Mouse (Mus musculus) inflammation-experienced regulatory T-cells, adult 6 months (primary cell): ENCODE data around the gene A930004D18Rik. TPM values are rescaled to one million over a fixed set of nuclear protein-coding genes. Genes with fewer than 3 reads are reported as not detected.
"Not testable (repeated sequence)": the region's sequence is repeated elsewhere in the genome, so short reads cannot be mapped to it uniquely, and the experiment has no call there.

ENCODE experiments used
- ATAC-seq: one replicate; pipeline ENCODE4 v1.8.0; 2017
- polyA plus RNA-seq, 3 experiments: library from polyadenylated mRNA; unstranded; fragments of 100-300 nt; shearing (Covaris generic); gene quantifications; one replicate each; pipeline ENCODE4 v1.2.1; 2017

A930004D18Rik gene
- polyA plus RNA-seq, 3 experiments from 2014 or later, result 0.17 to 4.6 (median 2.0) TPM

DNA sequence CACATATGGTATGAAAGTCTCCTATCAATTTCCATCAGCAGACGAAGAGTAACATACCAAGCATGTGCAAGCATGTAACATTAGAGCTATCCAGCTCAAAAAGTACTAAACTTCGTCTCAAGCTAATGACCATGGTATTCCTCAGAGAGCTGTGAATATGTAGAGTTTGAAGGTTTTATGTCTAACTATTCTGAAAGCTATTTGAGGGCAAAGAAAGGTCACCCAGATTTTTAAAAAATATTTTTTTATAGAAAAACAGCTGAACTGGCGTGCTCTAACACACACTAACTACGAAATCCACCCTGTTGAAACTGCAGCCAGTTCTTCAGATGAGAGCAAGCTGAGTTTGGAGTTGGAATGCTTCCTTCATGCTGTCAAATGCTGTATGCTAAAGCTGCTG lies 33.3 kb downstream of the A930004D18Rik start:
- no peak for ATAC-seq

DNA sequence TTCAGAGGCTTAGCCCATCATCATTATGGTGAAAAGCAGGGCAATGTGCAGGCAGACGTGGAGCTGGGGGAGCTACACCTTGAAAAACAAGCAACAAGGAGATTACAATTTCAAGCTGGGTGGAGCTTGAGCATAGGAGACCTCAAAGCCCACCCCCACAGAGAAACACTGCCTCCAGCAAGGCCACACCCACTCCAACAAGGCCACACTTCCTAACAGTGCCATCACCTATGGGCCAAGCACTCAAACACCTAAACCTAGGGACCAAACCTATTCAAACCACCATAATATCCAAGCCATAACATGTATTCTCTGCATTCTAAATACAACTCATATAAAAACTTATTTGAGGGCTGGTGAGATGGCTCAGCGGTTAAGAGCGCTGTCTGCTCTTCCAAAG lies 35.2 kb downstream of the A930004D18Rik start:
- ATAC-seq, result no peak

DNA sequence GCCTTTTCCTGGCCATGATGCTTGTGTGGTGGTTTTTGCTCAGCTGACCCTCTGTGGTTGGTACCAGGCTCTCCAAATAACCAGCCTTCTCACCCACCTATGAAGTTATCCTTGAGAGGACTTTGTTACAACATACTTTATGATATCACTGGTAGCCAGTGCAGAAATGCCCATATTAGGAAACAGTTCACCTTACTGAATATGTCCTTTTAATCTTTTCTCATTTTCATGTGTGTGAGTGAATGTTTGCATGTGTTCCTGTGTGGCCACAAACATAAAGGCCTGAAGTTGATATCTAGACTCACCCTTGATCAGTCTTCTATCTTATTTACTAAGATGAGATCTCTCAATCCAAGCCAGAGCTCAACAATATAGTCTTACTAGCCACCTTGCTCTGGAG lies 40.7 kb downstream of the A930004D18Rik start, which contains the start of gene H2al2a:
Gene H2al2a, minus strand, starts transcription at position 101 of the 400 bp plus-strand sequence.
- no peak for ATAC-seq

DNA sequence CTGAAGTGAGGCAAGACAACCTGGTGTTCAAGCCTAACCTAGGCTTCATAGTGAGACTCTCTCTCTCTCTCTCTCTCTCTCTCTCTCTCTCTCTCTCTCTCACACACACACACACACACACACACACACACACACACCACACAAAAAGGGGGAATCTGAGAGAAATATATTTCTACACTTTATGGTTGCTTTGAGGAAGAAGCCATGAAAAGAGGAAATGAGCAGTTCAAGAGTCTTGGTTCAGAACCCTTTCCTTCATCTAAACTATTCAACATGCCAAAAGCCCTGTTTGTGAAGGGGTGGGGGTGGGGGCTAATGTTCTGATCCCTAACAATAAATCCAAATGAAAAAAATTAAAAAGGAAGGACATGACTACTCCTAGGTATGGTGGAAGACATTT lies 48.0 kb downstream of the A930004D18Rik start:
- ATAC-seq, result no peak

DNA sequence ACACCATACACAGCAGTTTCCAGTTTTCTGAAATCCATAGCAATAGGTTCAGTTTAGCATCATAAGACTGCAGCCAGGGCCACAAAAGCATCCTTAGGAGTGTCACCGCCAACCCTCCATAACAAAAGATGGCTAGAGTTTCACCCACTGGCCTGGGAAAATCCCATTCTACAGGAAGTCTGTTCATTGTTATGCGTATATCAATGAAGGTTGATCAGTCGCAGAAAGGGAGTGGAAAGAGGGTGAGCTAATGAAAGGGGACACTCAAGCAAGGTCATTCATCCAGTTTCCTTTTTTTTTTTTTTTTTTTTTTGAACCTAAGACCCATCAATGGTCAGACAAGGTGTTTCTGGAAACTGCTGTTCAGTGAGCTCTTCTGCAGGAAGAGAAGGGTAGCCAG lies 48.4 kb downstream of the A930004D18Rik start:
- ATAC-seq, result no peak

DNA sequence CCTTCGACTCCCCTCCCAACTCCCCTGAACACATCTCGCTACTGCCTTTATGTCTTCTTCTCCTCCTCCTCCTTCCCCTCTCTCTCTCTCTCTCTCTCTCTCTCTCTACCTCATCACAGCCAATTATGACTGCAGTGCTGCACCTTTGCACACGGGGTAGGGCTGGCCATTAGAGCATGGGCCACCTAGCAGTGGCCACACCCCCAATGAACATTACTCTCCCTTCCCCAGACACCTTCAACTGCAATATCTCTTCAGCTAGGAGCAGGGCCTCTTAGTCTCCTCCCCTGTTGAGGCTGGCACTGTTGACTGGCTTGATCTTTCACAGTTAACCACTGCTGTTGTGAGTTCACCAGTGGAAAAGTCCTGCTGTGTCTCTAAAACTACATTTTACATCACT lies 50.8 kb downstream of the A930004D18Rik start:
- no peak for ATAC-seq

DNA sequence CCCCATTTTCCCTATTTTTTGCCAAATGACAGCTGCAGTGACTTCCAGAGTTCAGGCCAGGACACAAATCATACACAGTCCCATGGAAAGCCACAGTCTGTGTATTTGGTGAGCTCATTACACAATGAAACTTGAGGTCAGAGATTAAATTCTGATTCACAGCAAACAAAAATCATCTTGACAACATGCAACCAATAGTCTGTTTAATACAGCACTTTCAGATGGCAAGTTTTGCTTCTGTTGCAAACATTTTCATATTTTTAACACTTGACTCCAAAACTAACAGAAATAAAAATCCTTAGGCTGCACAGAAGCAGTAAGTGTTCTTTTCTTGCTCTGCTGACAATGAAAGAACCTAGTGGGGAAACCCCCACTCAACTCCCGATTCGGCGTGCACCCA lies 52.8 kb downstream of the A930004D18Rik start:
- ATAC-seq, result no peak

DNA sequence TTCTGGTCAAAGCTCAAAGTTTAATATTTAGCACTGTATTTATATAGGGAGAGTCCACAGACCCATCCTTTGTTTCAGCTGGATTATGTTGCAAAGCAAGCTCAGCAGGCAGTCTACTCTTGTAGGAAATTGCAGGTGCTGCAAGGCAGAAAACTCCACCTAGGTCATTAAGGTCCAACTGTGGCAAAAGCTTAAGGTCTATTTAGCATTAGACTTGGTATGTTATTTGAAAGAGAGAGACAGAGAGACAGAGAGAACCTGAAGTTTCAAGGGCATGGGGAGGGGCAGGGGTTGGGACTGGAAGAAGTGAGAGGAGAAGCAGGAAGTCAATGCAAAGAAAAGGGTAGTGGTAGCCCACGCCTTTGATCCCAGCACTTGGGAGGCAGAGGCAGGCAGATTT lies 54.8 kb downstream of the A930004D18Rik start:
- ATAC-seq, result no peak

DNA sequence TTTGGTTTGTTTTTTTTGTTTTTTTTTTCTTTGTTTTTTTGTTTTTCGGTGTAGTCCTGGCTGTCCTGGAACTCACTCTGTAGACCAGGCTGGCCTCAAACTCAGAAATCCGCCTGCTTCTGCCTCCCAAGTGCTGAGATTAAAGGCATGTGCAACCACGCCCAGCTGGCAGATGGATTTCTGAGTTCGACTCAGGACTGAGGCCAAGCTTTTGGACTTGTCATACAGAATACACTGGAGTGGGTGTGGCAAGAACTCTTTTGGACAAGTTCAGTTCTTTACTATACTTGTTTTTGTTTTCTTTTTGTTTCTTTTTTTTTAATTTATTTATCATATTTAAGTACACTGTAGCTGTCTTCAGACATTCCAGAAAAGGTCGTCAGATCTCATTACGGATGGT lies 58.8 kb downstream of the A930004D18Rik start:
- no peak for ATAC-seq

DNA sequence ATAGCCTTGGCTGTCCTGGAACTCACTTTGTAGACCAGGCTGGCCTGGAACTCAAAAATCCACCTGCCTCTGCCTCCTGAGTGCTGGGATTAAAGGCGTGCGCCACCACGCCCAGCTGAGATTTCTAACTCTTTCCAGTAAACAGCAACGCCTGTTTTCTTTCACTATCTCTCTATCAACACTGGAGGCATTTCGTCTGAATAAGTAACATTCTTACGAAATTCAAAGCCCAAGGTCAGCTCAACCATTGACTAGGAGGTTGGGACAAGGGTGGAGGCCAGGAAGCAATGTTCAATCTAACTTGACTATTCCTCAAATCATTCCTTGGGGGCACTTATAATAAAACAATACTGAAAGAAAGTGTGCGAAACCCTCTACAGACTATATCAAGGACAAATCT lies 59.3 kb downstream of the A930004D18Rik start:
- not testable (repeated sequence) for ATAC-seq

DNA sequence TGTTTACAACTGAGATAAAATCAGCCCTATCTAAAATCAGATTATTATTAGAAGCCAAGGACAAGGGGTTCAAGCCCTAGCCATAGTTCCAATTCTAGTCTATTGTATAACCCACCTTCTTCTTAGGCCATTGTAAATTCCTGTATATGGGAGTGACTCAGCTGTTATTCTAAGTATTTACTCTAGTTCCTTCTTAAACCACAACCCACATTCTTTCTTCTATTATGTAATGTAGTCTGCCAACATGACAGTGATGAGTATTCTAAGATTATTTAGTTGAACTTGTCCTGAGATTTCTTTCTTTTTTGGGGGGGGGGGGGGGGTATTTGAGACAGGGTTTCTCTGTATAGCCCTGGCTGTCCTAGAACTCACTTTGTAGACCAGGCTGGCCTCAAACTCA lies 59.9 kb downstream of the A930004D18Rik start:
- ATAC-seq, result not testable (repeated sequence)

DNA sequence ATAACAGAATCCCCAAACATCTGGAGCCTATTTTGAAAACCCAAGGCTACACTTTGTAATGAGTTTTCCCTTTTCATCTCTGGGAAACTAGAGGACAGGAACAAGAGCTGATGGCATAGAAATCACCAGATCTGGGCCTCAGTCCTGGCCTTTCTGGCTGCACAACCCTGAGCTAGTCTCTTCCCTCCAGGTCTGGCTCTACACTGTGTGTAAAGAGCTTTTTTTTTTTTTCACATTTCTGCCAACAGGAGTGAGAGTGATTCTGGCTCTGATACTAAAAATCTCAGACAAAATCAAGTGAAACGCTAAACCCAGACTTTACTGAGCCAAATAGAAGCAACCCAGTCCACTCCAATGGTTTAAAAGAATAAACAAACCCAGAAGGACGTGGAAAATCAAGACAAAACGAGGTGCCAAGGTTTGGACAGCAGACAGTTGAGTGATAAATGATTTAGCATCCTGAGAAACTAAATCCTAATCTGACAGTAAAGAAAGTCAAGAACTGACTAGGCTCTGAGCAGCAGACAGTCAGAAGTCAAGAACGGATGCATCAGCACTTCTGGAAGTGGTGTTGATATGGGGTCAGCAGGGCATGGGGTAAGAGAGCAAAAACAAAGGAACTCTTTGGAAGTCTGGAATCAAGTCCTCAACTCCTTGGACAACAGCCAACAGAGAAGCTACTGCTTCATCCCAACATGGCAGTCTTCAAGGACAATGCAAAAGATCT lies 61.8 kb downstream of the A930004D18Rik start:
- no peak for ATAC-seq

Other genes starting within 250 kb of the A930004D18Rik start
- gene H2al2a, start 40.8 kb downstream of the A930004D18Rik start, polyA plus RNA-seq, result not detected
- 1 to 10 TPM in 1 of 3 experiments, under 1 TPM in 2; 0.37 to 1.0 (median 0.83) TPM for gene Skida1, start 11.3 kb upstream of the A930004D18Rik start, polyA plus RNA-seq
- 10 to 100 TPM; 26.7 to 44.6 (median 37.8) TPM for gene Mllt10, start 17.5 kb upstream of the A930004D18Rik start, polyA plus RNA-seq